Mouse (Mus musculus) spleen, embryonic (tissue): ENCODE measurements around the gene Cdca7l.
"Not testable (repeated sequence)": the region's sequence is repeated elsewhere in the genome, so short reads cannot be mapped to it uniquely, and the experiment has no call there.

Source experiments
- CTCF ChIA-PET: fragments of 350-600 bp; sonication (Branson Sonifier 250); formaldehyde crosslinking; loops from one replicate; lab custom pipeline; 2022; lab: Charles Lee

Gene Cdca7l

GRCm38 (mm10) chr12:117803989-117804388, at the start of gene Cdca7l:
Cdca7l (plus strand) TSS chr12:117804289.
- CTCF ChIA-PET, result not testable (repeated sequence)

GRCm38 (mm10) chr12:117756010-117756409, 48.1 kb upstream of the Cdca7l start:
- CTCF ChIA-PET, result no interaction called here

GRCm38 (mm10) chr12:117760373-117760772, 43.7 kb upstream of the Cdca7l start:
- CTCF ChIA-PET, result interaction anchor here (0.9 kb wide), 1 partner anchor 11 kb away, joined by 8 read pairs; no protein-coding TSS in a partner anchor

GRCm38 (mm10) chr12:117760846-117761245, 43.2 kb upstream of the Cdca7l start:
- CTCF ChIA-PET, result interaction anchor here (0.6 kb wide), 2 partner anchors 149 to 359 kb away, joined by 4 to 5 read pairs; no protein-coding TSS in a partner anchor

- CTCF ChIA-PET, result no interaction called here
These were observed 42.4 kb upstream of the Cdca7l start for GRCm38 (mm10) chr12:117761698-117762097.

GRCm38 (mm10) chr12:117763247-117763646, 40.8 kb upstream of the Cdca7l start:
- CTCF ChIA-PET, result interaction anchor here (0.6 kb wide), 1 partner anchor 205 kb away, joined by 3 read pairs; no protein-coding TSS in a partner anchor

- CTCF ChIA-PET, result interaction anchor here (0.7 kb wide), 2 partner anchors 12 to 563 kb away, joined by 5 to 8 read pairs; no protein-coding TSS in a partner anchor
These were observed 39.2 kb upstream of the Cdca7l start for GRCm38 (mm10) chr12:117764839-117765238.

- CTCF ChIA-PET, result interaction anchor here (0.7 to 0.9 kb wide), 3 partner anchors 12 to 1410 kb away, joined by 3 to 5 read pairs (median 4); no protein-coding TSS in a partner anchor
These were observed 35.0 kb upstream of the Cdca7l start for GRCm38 (mm10) chr12:117769113-117769512.

GRCm38 (mm10) chr12:117770211-117770610, 33.9 kb upstream of the Cdca7l start:
- CTCF ChIA-PET, result interaction anchor here (0.8 to 1.3 kb wide), 2 partner anchors 343 to 373 kb away, joined by 3 read pairs; no protein-coding TSS in a partner anchor

- CTCF ChIA-PET, result interaction anchor here (0.8 kb wide), 1 partner anchor 374 kb away, joined by 3 read pairs; no protein-coding TSS in a partner anchor
These were observed 32.9 kb upstream of the Cdca7l start for GRCm38 (mm10) chr12:117771156-117771555.

GRCm38 (mm10) chr12:117772638-117773037, 31.5 kb upstream of the Cdca7l start:
- CTCF ChIA-PET, result interaction anchor here (0.6 kb wide), 1 partner anchor 215 kb away, joined by 11 read pairs; no protein-coding TSS in a partner anchor

- CTCF ChIA-PET, result no interaction called here
These were observed 27.2 kb upstream of the Cdca7l start for GRCm38 (mm10) chr12:117776841-117777240.

GRCm38 (mm10) chr12:117781360-117781759, 22.7 kb upstream of the Cdca7l start:
- CTCF ChIA-PET, result no interaction called here

GRCm38 (mm10) chr12:117783426-117783825, 20.7 kb upstream of the Cdca7l start:
- CTCF ChIA-PET, result interaction anchor here (0.6 kb wide), 1 partner anchor 1543 kb away, joined by 3 read pairs; no protein-coding TSS in a partner anchor

GRCm38 (mm10) chr12:117786621-117787020, 17.5 kb upstream of the Cdca7l start:
- CTCF ChIA-PET, result no interaction called here

GRCm38 (mm10) chr12:117788513-117789011, 15.5 kb upstream of the Cdca7l start:
- CTCF ChIA-PET, result no interaction called here

GRCm38 (mm10) chr12:117789017-117789416, 15.1 kb upstream of the Cdca7l start:
- CTCF ChIA-PET, result no interaction called here

- CTCF ChIA-PET, result interaction anchor here (0.6 kb wide), 1 partner anchor 58 kb away, joined by 3 read pairs; no protein-coding TSS in a partner anchor
These were observed 8.8 kb upstream of the Cdca7l start for GRCm38 (mm10) chr12:117795303-117795702.

GRCm38 (mm10) chr12:117805576-117805975, 1.5 kb downstream of the Cdca7l start:
- CTCF ChIA-PET, result no interaction called here

- CTCF ChIA-PET, result no interaction called here
These were observed 1.9 kb downstream of the Cdca7l start for GRCm38 (mm10) chr12:117806007-117806451.

GRCm38 (mm10) chr12:117806470-117806869, 2.4 kb downstream of the Cdca7l start:
- CTCF ChIA-PET, result no interaction called here

GRCm38 (mm10) chr12:117807637-117808036, 3.5 kb downstream of the Cdca7l start:
- CTCF ChIA-PET, result no interaction called here
